Mouse (Mus musculus): ENCODE results near the gene Polr2j.

Gene Polr2j

DNA sequence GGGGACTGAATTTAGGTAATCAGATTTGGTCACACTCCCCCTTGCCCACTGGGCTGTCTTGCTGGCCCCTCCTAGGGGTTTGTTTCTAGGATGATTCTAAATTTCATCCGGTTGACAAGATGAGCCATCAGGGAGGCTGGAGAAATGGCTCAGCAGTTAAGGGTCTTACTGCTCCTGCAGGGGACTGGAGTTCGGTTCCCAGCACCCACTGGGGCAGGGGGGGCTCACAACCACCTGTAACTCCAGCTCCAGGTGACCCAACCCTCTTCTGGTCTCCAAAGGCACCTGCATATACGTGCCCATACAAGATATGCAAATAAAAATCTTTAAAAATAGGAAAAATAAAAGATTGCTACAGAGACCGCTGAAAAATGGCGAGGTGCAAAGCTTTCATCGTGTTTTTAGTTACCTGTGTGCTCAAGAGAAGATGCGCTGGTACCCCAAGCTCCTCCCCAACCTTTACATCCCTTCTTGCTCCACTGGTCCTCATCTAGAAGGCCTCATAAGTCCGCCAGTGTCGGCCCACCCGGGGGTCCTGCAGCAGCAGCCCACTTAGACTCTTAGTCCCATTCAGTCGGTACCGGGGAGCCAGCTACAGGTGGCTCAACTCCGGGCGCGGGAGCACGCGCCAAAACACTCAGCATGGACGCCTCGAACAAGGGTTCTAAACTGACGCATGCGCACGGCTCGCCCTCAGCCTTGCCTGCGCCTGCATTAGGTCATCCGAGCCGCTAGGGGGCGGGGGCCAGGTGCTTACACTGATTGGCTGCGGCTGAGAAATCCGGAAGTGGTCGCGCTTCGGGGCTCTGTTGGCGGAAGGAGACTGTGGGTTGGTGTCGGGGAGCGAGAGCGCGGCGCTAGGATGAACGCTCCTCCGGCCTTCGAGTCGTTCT is at the start of gene Polr2j:
Gene Polr2j (plus strand): TSS at position 741 of the 893 bp plus-strand sequence.
- peak; percentile 97 to 98 for DNase-seq (ENCODE audit: low spot score in 2 of 2)

DNA sequence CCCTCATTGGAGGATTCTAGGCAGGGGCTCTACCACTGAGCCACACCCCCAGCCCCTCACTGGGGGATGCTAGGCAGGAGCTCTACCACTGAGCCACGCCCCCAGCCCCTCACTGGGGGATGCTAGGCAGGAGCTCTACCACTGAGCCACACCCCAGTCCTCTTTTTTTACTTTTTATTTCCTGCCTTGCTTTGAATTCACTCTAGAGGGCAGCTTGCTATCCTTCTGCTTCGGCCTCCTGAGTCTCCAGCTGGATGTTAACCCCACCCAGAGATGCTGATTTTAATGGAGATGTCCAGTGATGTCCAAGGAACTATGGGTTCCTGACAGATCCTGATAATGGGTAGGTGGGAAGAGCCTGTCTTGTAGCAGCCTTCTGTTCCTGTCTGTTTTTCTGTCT is 47.0 kb upstream of the Polr2j start:
- DNase-seq (ENCODE audit: low spot score in 2 of 2), result no peak

DNA sequence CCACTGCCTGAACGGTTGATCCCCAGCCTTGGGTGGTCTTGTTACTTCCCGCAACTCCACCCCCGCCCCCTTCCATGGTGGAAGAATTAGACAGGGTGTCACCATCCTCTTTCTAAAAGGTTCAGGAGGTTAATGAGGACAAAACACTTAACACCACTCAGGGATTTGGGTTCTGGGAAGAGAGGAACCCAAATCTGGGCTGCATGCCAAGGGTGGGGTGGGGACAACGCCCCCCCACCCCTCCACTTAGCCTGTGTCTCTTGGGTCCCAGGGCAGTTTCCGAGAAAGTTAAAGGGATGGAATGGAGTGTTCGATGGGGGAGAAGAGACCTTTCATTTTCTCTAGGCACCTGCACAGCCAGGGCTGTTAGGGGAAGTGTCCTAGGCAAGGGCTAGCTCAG is 43.4 kb upstream of the Polr2j start:
- no peak for DNase-seq (ENCODE audit: low spot score in 2 of 2)

DNA sequence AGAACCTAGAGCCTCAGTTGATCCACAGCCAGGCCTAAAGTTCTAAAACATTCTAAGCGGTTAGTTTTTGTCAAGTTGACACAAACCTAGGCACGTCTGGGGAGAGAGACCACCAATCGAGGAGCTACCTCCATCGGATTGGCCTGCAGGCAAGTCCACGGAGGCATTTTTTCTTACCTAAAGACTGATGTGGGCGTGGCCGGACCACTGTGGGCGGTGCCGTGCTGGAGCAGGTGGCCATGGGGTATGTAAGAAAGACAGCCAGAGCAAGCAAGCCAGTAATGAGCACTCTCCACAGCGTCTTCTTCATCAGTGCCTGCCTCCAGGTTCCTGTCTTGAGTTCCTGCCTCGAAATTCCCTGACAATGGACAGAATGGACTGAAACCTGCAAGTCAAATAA is 42.9 kb upstream of the Polr2j start:
- no peak for DNase-seq (ENCODE audit: low spot score in 2 of 2)

DNA sequence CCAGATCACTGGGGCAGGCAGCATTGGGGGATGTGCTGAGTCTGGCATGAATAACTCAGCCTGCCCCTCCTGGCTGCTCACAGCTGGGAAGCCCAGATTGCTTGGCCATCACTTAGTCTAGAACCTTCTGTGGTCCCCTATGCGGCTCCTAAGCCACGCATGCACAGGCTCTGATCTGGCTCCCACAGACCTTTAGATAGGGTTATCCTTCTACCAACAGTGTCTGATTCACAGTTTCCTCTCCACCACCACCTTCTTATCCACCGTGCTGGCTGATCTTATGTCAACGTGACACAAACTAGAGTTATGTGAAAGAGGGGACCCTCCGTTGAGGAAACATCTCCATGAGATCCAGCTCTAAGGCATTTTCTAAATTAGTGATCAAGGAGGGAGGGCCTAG is 41.4 kb upstream of the Polr2j start:
- DNase-seq (ENCODE audit: low spot score in 2 of 2), result no peak

DNA sequence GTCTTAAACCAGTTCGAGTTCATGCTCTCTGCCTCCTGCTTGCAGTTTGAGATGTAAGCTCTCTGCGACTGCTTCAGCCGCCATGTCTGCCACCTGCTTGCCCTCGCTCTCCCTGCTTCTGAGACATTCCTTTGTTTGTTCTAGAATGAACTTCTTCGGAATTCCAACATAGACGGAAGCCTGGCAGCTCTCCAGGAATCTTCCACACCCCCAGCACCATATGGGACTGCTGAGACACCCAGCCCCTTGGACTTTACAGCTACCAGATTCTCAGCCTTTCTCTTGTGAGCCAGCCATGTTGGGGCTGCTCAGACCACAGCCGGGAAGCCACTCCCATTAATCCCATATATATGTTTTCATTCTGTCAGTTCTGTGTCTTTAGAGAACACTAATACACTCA is 40.1 kb upstream of the Polr2j start:
- peak; percentile 49 to 58 for DNase-seq (ENCODE audit: low spot score in 2 of 2)

DNA sequence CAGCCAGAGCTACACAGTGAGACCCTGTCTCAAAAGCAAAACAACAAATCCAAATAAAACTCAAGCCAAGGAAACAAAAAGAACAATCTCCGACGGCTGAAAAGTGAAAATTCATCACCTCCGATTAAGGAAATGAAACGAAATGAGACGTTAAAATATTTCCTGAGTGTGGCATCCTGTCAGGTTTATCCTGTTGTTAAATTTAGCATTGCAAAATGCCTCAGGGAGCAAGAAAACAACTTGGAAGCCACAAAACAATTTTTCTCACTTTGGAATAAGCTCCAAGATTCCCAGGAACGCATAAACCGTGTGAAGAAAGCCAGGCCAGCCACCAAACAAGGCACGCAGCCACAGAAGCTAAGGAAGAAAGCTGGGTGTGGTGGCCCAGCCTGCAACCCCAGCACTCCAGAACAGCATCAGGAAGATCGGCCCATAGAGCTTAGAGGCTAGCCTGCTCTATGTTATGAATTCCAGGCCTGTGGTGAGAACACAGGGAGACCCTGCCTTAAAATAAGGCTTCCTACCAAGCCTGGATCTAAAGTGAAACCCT is 39.4 kb upstream of the Polr2j start:
- no peak for DNase-seq (ENCODE audit: low spot score in 2 of 2)

DNA sequence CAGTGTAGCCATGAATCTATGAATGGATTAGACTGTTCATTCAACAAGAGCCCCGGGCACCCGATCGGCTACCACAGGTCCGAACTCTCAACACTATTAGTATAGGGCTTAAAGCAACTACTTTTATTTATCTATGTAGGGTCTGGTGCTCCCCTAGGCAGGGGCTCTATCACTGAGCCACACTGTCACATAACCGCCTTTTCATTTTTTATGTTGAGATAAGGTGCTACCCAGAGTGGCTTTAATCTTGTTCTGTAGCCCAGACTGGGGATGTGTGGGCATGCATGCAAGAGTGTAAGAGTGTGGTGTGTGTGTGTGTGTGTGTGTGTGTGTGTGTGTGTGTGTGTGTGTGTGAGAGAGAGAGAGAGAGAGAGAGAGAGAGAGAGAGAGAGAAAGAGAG is 38.3 kb upstream of the Polr2j start:
- no peak for DNase-seq (ENCODE audit: low spot score in 2 of 2)

DNA sequence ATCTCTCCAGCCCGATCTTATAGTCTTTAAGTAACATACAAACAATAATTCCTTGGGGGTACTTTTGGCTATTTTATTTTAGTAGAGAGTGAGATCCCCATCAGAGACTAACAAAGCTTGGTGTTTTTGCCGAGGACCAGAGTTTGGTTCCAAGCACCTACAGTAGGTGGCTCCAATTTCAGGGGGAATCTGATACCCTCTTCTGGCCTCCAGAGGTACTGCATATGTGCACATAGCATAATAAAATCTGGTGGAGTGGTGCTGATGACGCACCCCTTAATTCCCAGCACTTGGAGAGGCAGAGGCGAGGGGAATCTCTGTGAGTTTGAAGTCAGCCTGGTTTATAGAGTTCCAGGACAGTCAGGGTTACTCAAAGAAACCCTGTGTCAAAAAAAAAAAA is 34.1 kb upstream of the Polr2j start:
- DNase-seq (ENCODE audit: low spot score in 2 of 2), result no peak

DNA sequence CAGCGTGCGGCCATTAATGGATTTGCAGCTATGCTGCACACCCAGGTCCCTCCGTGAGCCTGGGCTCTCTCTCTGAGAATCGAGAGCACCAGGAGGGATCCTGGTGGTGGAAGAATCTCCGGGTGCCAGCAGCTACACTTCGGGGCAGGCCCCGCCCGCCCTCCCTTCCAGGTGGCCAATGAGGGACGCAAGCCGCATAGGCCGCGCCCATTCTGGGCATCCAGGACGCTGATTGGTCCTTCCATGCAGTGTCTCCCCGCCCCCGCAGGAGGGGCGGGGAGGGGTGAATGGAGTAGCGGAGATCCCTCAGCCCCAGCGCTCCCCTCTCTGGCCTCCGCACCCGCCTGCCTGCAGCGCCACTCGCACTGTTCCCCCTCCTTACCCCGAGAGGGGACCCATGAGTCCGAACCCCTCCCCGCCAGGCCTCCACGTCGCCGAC is 32.7 kb upstream of the Polr2j start, which contains the start of gene Rasa4:
Gene Rasa4 (plus strand): TSS at position 248 of the 439 bp plus-strand sequence.
- DNase-seq (ENCODE audit: low spot score in 2 of 2), result peak; percentile 97

DNA sequence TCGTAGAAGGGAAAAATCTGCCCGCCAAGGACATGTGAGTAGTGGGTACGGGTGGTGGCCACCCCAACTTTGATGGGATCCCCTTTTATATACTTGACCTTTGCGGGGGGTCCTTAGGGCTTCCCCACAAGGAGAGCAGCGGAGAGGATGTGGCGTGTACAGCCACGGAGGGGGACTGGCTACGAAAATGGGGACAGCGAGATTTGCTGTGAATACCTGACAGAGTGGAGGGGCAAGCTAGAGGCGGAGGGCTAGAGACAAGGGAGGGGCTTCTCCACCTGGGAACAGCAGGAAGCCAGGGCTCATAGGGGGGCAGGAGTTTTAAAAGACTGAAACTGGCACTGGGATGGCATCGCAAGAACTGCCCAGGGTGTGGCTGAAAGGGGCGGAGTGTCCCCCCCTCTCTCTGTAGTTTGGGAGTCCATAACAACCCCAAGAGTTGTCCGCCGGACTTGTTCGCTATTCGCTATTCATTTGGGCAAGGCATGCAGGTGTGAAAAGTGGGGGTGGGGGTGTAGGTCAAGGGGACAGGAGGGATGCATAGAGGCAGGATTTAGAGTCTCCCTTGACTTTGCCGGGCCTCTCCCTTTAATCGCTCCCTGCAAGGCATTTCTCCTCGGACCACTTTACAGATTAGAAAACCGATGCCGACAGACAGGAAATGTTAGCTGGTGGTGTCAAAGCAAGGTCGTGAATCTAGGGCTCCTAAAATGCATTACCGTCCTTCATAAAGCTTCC is 32.1 kb upstream of the Polr2j start:
- DNase-seq (ENCODE audit: low spot score in 2 of 2), result no peak

DNA sequence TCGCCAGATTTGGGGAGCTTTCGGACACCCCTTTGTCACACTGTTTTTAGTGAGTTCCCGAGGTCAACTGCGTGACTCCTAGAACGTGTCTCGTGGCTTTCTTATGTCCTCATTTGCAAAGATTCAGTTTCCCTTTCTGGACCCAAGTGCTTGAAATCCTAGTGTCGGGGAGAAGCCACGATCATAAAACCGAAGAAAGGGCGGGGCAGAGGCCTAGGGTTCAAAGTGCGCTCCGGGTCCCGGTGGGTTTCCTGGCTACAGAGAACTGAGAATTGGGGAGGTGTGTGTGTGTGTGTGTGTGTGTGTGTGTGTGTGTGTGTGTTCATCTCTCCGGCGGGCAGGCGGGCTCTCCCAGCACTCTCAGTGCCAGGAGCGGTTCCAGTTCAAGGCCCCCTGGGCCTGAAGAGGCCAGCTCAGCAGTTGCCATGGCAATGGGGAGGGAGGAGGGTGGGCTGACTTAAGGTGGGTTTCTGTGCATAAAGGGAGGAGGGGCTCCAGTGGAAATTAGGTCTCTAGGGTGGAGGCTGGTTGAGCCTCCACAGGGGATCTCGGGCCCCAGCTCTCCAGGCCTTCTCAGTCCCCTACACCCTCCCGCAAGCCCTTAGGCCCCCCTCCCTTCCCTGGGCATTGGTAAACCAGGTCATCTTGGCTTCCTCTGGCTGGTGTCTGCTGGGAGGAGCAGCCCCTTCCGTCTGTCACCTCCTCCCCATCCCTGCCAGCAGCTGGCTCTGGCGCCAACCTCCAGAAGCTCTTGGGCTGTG is 31.4 kb upstream of the Polr2j start:
- DNase-seq (ENCODE audit: low spot score in 2 of 2), result no peak

DNA sequence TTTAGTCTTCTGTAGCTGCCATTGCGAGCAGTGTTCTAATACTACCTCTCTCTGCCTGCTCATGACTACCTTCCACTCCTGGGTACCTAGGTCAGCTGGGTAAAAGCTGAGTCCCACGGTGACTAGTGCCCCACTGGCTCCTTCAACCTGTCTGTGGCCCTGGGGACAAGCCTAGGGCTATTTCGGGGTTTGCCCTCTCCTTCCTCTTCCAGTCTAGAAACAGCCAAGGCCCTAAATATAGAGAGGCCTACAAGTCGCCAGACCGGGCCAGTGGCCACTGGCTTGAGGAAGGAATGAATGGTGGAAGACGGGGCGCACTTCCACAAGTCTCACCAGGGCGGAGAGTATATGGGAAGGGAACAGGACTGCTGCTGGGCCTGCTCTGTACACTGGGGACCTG is 30.1 kb upstream of the Polr2j start:
- DNase-seq (ENCODE audit: low spot score in 2 of 2), result no peak

DNA sequence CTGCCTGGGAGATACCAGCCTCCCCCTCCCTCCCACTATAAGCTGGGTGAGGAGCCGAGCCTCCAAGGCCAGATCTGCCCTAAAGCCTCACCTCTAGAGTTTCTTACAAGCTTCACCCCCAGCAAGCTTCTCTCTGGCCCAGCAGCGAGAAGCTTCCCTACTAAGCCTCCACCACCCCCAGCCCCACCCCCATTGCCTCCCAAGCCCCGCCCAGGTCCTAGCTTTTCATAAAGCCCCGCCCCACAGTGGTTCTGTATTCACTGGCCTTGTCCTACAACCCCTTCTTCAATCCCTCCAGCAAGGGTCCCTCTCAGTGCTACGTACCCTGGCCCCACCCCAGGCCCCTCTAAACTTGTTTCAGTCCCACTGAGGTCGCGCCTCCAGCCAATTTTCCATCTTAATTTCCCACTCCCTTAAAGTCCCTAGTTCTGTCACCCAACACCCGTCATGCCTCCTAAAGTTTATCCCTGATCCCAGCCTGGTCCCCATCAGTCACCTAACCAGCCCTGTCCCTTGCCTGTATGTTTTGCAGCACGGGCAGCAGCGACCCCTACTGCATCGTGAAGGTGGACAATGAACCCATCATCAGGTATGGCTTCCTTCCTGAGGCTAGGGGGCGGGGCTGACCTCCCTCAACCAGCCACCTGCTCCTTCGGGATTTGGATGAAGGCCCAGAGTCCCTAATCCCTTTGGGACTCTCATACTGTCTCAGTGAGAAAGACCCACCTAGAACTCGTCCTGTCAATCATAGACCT is 27.4 kb upstream of the Polr2j start:
- no peak for DNase-seq (ENCODE audit: low spot score in 2 of 2)

DNA sequence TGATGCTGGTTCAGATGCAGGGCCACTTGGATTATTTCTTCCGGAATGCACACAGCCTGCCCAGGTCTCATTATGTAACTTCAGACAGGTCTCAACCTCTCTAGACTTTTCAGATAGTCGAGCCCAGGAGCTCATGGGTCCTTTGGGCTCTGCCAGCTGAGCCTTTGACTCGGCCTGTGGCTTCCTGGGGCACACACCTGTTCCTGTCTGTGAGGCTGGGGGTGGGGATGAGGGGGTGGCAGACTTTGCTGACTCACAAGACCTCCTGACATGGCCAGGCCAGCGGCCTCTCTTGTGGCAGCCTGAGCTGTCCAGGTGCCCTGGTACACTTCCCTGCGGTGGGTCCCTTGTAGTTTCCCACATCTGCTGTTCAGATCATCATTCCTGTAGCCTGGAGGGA is 24.5 kb upstream of the Polr2j start:
- no peak for DNase-seq (ENCODE audit: low spot score in 2 of 2)

DNA sequence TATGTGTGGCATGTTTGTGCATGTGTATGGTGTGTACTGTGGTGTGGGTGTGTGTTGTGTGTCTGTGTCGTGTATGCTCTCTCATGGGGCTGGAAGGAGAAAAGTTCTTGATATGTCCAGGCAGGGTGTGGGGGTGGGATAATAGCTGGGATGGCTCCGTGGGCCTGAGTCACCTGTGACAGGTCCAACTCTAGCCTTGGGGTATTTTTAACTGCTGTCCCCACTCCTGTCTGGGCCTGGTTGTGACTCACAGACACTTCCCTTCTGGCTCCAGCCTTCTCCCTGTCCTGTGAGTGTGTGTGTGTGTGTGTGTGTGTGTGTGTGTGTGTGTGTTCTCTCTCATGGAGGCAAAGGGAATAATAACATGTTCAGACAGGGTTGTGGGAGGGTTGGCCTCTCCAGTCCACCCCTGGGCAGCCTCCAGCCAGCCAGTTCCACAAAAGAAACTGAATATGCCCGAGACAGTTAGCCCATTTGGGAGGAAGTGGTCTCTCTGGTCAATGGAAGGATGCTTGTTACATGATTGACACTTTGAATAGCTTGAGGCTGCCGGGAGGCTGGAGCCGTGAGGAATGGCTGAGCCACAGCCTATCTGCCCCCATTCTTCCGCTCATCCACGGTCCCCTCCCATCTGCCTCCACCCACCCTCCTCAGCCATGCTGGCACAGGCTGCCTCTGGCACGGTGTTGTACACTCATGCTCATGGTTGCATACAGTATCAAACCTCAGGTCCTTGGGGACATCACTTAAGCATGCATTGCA is 22.0 kb upstream of the Polr2j start:
- no peak for DNase-seq (ENCODE audit: low spot score in 2 of 2)

DNA sequence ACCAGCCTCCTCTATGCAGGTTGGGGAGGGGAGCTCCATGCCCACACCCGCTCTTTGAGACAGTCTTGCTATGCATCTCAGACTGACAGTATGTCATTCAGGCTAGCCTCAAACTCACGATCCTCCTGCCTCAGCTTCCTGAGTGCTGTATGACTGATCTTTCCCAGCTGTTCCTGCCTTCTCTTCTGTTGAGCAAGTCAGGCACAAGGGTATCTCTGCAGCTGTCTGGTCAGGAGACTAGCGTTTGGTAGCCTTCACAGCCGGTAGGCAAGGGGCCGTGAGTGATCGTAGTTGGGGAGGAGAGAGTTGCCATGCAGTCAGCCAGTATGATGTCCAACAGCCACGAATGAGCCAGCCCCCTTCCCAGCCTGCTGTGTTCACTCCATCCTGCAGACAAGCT is 21.3 kb upstream of the Polr2j start:
- DNase-seq (ENCODE audit: low spot score in 2 of 2), result no peak

DNA sequence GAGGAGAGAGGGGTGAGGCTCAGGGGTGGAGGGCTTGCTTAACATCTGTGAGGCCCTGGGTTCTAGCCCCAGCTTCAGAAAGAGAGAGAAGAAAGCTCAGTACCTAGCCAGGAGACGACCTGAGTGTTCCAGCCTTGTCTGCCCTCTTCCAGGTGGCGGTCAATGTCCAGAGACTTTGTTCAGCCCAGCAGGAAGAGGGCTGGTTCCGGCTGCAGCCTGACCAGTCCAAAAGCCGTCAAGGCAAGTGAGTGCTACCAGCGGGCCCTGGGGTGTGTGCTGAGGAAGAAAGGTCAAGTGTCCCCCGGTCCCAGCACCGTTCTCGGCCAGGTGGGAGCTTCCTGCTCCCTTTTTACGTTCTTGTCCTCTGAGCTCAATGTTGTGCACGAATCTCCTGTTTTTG is 17.9 kb upstream of the Polr2j start:
- DNase-seq (ENCODE audit: low spot score in 2 of 2), result no peak

DNA sequence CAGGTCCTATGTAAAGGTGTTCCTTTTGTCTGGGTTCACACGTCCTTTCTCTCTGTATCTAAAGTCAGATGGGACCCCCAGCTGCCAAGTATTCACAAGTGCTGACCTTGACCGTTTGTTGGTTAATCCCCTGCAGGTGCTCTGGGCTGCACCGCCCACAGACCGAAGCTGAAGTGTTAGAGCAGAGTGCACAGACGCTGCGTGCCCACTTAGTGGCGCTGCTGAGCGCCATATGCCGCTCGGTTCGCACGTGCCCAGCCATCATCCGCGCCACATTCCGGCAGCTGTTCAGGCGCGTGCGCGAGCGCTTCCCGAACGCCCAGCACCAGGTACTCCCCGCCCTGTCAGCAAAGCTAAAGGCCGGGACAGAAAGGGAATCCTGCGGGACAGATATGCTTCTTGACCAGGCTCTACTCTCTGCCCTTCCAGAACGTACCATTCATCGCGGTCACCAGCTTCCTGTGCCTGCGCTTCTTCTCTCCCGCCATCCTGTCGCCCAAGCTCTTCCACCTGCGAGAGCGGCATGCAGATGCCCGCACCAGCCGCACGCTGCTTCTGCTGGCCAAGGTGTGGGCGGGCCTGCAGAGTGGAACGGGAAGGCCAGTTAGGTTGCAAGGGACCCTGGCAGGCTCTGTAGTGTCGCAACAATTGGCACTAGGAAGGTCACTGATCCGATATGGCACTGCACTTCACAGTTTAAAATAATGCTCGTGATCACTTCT is 14.2 kb upstream of the Polr2j start:
- peak; percentile 86 to 87 for DNase-seq (ENCODE audit: low spot score in 2 of 2)

DNA sequence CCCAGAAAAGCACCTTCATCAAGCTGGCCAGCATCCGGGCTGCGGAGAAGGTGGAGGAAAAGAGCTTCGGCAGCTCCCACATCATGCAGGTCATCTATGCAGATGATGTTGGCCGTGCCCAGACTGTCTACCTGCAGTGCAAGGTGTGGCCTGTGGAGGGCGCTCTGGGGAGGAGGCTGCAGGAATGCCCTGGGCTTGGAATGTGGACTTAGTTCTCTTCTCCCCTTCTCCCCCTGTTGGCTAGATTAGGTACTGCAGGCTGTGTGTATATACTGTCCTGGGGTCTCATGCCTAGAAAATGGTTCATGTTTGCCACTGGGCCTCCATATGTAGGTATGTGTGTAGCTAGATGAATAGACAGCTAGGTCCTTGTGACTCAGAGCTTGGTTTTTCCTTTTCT is 11.9 kb upstream of the Polr2j start:
- DNase-seq (ENCODE audit: low spot score in 2 of 2), result no peak

Data from right cerebral cortex, postnatal 10 days (tissue).